Mouse (Mus musculus) hindbrain, embryonic 13.5 days (tissue): ENCODE data around the gene Gas7. TPM values are rescaled to one million over a fixed set of nuclear protein-coding genes. Genes with fewer than 3 reads are reported as not detected.

Experiments used
- ATAC-seq: fragments of 200-750 bp; cut with Nextera tagmentation; 2 replicates; pipeline ENCODE4 v1.8.0; 2017; ENCODE audit warnings: moderate TSS enrichment; ENCODE audit not compliant: low FRiP score
- H3K27ac ChIP-seq: fragments of 300-500 bp; sonication (generic); 2 replicates; pipeline ENCODE4 v1.5.1; 2015; ENCODE audit warnings: inconsistent platforms, mild to moderate bottlenecking, moderate library complexity
- H3K27me3 ChIP-seq: fragments of 300-500 bp; sonication (generic); 2 replicates; pipeline ENCODE4 v1.6.1; 2015; ENCODE audit warnings: mild to moderate bottlenecking, inconsistent platforms
- H3K36me3 ChIP-seq: fragments of 300-500 bp; sonication (generic); 2 replicates; pipeline ENCODE4 v1.6.1; 2015; ENCODE audit warnings: mild to moderate bottlenecking, inconsistent platforms
- H3K4me1 ChIP-seq: fragments of 300-500 bp; sonication (generic); replicated peaks from 2 replicates; pipeline ENCODE4 v1.6.1; 2015; ENCODE audit warnings: inconsistent platforms
- H3K4me2 ChIP-seq: fragments of 300-500 bp; sonication (generic); 2 replicates; pipeline ENCODE4 v1.6.1; 2015; ENCODE audit warnings: inconsistent platforms, mild to moderate bottlenecking, moderate library complexity
- H3K4me3 ChIP-seq: fragments of 300-500 bp; sonication (generic); 2 replicates; pipeline ENCODE4 v1.5.1; 2015; ENCODE audit warnings: mild to moderate bottlenecking, inconsistent platforms
- H3K9ac ChIP-seq: fragments of 300-500 bp; sonication (generic); 2 replicates; pipeline ENCODE4 v1.6.1; 2015; ENCODE audit warnings: mild to moderate bottlenecking, inconsistent platforms
- H3K9me3 ChIP-seq: fragments of 300-500 bp; sonication (generic); 2 replicates; pipeline ENCODE4 v1.6.1; 2016; ENCODE audit warnings: inconsistent platforms
- WGBS: fragments of 180-500 bp; shearing (Covaris S2); methylation state at CpG from one replicate; pipeline ENCODE4 v1.1.7; 2015; 5-methylcytosine and 5-hydroxymethylcytosine counted together
- polyA plus RNA-seq: library from polyadenylated mRNA; unstranded; fragments of >200 nt; fragmentation: Nextera tagmentation; extraction: Ambion mirVana; gene quantifications from 2 replicates; pipeline ENCODE4 v1.2.1, GENCODE M21; 2015

Gas7 gene
- polyA plus RNA-seq, 1 experiment from 2014 or later = 11.3 TPM

DNA sequence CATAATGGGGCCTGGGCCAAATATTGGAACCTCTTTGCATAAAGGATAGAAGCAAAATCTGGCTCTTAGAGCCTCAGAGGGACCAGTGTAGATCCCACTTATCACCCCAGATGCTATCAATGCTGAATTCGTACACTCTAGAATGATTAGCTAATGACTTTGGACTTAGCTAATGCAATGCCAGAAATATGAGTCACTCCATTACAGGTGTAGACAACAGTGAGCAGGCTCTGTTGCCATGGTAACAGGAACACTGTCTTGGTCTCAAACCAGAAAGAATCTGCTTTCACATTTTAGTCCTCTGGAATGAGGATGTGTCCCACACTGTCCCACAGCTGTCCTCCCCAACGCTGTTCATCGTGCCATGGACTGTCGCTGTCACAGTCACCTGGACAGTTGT, 94.1 kb downstream of the Gas7 start:
- no peak for ATAC-seq
- no peak overlapping the region for H3K9ac ChIP-seq
- no peak overlapping the region for H3K4me3 ChIP-seq
- no peaks in the 10 kb centered on the region for H3K36me3 ChIP-seq
- no peak overlapping the region for H3K27ac ChIP-seq
- WGBS = 93% methylated on average over 4 of the region's 4 CpGs
- no peaks in the 10 kb centered on the region for H3K9me3 ChIP-seq
- no peak overlapping the region for H3K4me2 ChIP-seq
- no peaks in the 10 kb centered on the region for H3K27me3 ChIP-seq
- H3K4me1 ChIP-seq = peaks cover 27% of the 10 kb centered on the region

DNA sequence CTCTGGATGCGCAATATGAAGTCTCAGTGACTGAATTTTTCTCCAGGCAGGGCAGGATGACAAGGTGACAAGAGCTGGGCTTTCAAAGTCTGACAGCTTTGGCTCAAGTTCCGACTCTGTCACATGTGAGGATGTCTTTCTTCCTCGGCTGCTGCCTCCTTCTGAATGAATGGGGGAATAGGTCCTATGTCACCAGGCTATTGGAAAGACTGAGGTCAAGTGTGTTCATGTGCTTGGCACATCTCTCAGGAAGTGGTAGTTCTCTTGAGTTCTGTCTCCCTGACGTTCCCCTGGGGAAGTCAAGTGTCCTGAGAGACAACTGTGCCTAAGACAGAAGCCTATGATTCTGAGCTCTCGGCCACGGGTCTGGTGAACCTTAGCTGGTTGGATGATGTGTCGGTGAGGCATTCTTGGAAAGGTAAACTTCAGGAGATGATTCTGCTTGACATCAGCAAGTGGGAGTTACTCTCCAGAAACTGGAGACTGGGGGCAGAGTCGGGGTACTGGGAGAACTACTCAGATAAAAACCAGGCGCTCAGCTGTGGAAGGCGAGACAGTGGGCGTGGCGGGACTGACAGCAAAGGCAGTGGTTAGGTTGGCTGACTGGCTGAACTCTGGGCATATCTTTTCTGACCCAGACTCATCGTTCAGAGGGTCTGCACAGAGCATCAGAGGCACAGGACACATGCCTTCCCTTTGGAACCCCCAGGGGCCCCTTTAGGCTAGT, 94.7 kb downstream of the Gas7 start:
- 78% methylated on average over 13 of the region's 13 CpGs for WGBS
- H3K9ac ChIP-seq = no peak overlapping the region
- H3K4me3 ChIP-seq = no peak overlapping the region
- H3K27ac ChIP-seq = no peak overlapping the region
- no peak overlapping the region for H3K4me2 ChIP-seq
- H3K9me3 ChIP-seq = no peaks in the 10 kb centered on the region
- H3K36me3 ChIP-seq = no peaks in the 10 kb centered on the region
- no peak for ATAC-seq
- H3K4me1 ChIP-seq = peaks cover 20% of the 10 kb centered on the region
- H3K27me3 ChIP-seq = no peaks in the 10 kb centered on the region

DNA sequence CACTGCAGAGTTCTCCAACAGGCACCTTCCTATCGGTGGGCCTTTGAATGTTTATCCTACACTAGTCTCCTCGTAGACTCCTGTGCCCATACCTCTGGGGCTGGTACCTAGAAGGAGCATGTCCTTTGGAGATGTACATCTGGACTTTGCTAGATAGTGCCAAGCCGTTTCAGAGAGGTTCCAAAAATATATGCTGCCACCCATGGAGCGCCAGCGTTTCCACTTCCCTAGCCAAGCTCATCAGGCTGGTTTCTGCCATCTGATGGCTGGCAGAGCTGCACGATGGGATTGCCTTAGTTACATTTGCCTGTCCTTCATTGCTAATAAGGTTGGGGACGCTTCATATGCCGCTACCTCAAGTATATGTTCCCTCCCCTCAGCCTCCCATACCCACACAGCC, 97.2 kb downstream of the Gas7 start:
- Histone ChIP-seq H3K9ac (no peak overlapping the region), H3K9me3 (no peaks in the 10 kb centered on the region), H3K27me3 (no peaks in the 10 kb centered on the region), H3K4me2 (no peak overlapping the region), H3K27ac (no peak overlapping the region), H3K4me1 (peaks cover 17% of the 10 kb centered on the region), H3K4me3 (no peak overlapping the region), H3K36me3 (no peaks in the 10 kb centered on the region)
- 90% methylated on average over 8 of the region's 8 CpGs for WGBS
- no peak for ATAC-seq

DNA sequence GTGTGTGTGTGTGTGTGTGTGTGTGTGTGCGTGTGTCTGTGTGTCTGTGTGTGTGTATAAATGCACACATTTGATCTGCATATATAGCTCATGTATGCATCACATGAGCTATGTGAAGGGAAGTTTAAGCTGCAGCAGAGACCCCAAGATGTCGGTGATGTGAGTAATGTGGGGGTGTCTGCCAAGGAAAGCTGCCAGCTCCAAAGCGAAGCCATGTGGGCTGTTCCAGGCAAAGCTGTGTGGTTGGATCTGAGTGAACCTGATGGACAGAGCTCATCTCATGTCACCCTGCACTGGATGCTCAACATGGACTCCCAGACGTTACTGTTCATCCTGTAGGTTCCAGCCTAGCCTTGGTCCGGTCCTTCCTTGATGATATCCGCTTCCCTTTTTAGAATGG, 99.0 kb downstream of the Gas7 start:
- Histone ChIP-seq H3K4me1 (peaks cover 25% of the 10 kb centered on the region), H3K4me3 (no peak overlapping the region), H3K9ac (no peak overlapping the region), H3K4me2 (no peak overlapping the region), H3K9me3 (no peaks in the 10 kb centered on the region), H3K36me3 (no peaks in the 10 kb centered on the region), H3K27me3 (no peaks in the 10 kb centered on the region), H3K27ac (no peak overlapping the region)
- WGBS = 93% methylated on average over 6 of the region's 6 CpGs
- no peak for ATAC-seq

DNA sequence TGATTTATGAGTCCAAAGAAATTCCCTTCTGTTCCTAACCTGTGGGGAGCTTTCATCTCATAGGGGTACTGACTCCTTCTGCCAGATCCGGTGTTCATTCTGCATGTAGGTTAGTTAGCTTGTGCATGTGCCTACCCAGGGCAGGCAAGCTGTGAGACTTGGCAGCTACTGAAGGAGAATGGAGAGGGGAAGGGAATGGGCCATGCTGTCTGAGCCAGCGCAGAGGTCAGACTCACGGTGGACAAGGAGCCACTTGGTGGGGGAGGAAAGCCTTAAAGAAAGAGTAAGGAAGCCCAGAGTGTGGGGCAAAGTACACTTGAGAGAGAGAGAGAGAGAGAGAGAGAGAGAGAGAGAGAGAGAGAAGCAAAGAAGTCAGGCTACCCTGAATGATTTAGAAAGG, 101.1 kb downstream of the Gas7 start:
- no peak overlapping the region for H3K4me3 ChIP-seq
- H3K4me1 ChIP-seq = peaks cover 20% of the 10 kb centered on the region
- no peaks in the 10 kb centered on the region for H3K27me3 ChIP-seq
- no peak overlapping the region for H3K4me2 ChIP-seq
- H3K36me3 ChIP-seq = no peaks in the 10 kb centered on the region
- 68% methylated on average over 3 of the region's 3 CpGs for WGBS
- no peak for ATAC-seq
- H3K9ac ChIP-seq = no peak overlapping the region
- no peaks in the 10 kb centered on the region for H3K9me3 ChIP-seq
- H3K27ac ChIP-seq = no peak overlapping the region

DNA sequence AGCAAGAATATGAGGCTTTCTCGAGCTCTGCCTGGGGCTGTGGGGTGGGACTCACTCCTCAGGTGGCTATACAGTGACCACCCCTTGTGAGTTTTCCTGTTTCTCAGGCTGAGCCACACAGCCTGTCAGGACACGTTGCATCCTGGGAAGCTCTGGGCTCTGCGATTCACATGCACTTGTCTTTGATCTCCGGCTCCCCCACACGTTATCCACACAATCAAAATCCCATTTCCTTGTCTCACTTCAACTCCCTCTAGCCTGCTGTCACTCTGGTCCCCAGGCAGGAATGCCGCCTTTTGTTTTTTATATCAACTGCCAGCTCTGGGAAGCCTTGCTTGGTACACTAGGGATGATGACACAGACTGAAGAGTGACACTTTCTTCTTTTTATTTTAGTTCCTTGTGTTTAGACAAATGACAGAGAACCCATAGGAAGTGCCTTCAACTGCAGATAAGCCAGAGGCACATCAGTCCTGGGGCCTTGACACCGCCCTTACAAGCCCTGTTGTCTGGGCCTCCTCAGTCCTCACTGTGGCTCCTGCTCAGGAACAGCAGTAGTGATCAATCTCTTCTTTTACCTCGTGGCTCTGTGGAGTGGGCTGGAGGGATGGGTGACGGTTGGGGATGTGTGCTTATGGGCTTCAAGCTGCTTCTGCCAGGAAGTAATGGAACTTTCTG, 103.7 kb downstream of the Gas7 start:
- Histone ChIP-seq H3K27ac (peak overlapping the region; percentile 42; the same call in 1 of the 2 replicates), H3K36me3 (no peaks in the 10 kb centered on the region), H3K9me3 (no peaks in the 10 kb centered on the region), H3K4me1 (peaks cover 26% of the 10 kb centered on the region), H3K4me2 (no peak overlapping the region), H3K4me3 (no peak overlapping the region), H3K9ac (no peak overlapping the region), H3K27me3 (no peaks in the 10 kb centered on the region)
- 13% methylated on average over 9 of the region's 9 CpGs for WGBS
- 0 out of 2 replicates have a peak, but pooled peaks have one; percentile 28 for ATAC-seq

DNA sequence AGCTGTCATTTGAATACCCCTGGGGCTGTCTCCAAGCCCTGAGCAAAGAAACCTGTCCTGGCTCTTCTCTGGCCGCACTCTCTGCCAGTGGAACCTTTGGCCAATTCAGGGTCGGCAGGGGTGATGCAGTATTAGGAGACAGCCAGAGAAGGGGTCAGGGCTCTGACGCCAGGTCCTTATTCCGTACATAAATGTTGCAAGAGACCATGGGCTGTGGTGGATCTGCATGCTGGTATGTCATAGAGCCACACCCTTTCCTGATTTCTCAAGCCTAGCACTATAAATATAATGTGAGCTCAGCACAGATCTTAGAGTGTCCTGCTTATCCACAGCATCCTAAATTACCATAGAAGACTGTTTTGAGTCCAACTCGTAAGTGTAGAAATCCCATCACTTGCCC, 104.3 kb downstream of the Gas7 start:
- no peaks in the 10 kb centered on the region for H3K9me3 ChIP-seq
- H3K27me3 ChIP-seq = no peaks in the 10 kb centered on the region
- peak overlapping the region; percentile 42; the same call in 1 of the 2 replicates for H3K27ac ChIP-seq
- no peak overlapping the region for H3K4me2 ChIP-seq
- no peak for ATAC-seq
- no peak overlapping the region for H3K9ac ChIP-seq
- WGBS = 85% methylated on average over 5 of the region's 5 CpGs
- H3K4me3 ChIP-seq = no peak overlapping the region
- no peaks in the 10 kb centered on the region for H3K36me3 ChIP-seq
- peaks cover 26% of the 10 kb centered on the region for H3K4me1 ChIP-seq

DNA sequence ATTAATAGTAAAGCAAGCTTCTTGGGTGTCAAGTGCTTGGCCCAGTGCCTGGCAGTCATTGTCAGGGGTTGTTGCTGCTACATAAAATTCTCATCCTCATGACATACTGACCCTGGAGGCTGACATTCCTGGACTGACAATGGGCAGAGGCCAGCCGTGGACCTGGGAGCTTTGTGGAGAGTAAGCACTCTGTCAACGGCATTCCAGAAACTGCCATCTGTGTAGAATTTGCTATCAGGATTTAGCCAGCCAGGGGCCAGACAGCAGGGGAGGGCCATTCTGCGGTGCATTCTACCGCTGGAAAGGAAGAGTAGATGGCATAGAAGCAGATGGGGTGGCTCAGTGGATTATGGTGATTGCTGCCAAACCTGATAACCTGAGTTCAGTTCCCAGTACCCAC, 106.4 kb downstream of the Gas7 start:
- 56% methylated on average over 4 of the region's 4 CpGs for WGBS
- Histone ChIP-seq H3K27me3 (no peaks in the 10 kb centered on the region), H3K9ac (no peak overlapping the region), H3K27ac (no peak overlapping the region), H3K4me2 (no peak overlapping the region), H3K4me1 (peaks cover 18% of the 10 kb centered on the region), H3K9me3 (no peaks in the 10 kb centered on the region), H3K4me3 (no peak overlapping the region), H3K36me3 (no peaks in the 10 kb centered on the region)
- ATAC-seq = no peak

DNA sequence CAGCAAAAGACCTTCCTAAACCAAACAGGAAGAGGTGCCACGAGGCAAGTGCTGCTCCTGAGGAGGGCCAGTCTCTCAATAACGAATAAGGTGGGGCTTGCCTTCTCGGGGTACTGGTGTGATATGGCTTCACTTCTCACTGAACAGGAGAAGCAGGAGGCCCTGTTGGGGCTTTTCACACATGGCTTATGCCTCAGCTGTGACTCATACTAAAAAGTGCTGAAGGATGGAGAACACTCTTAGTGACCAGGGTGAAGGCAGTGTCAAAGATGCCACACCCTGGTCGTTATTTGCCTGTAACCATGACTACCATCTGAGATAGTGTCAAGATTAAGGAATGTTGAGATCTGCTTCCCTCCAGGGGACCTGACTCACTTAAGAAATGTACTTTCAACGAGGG, 107.9 kb downstream of the Gas7 start:
- 67% methylated on average over 5 of the region's 5 CpGs for WGBS
- H3K4me1 ChIP-seq = peaks cover 18% of the 10 kb centered on the region
- H3K9me3 ChIP-seq = no peaks in the 10 kb centered on the region
- no peak overlapping the region for H3K9ac ChIP-seq
- no peak overlapping the region for H3K4me2 ChIP-seq
- ATAC-seq = no peak
- no peak overlapping the region for H3K4me3 ChIP-seq
- H3K27me3 ChIP-seq = no peaks in the 10 kb centered on the region
- no peak overlapping the region for H3K27ac ChIP-seq
- H3K36me3 ChIP-seq = no peaks in the 10 kb centered on the region

DNA sequence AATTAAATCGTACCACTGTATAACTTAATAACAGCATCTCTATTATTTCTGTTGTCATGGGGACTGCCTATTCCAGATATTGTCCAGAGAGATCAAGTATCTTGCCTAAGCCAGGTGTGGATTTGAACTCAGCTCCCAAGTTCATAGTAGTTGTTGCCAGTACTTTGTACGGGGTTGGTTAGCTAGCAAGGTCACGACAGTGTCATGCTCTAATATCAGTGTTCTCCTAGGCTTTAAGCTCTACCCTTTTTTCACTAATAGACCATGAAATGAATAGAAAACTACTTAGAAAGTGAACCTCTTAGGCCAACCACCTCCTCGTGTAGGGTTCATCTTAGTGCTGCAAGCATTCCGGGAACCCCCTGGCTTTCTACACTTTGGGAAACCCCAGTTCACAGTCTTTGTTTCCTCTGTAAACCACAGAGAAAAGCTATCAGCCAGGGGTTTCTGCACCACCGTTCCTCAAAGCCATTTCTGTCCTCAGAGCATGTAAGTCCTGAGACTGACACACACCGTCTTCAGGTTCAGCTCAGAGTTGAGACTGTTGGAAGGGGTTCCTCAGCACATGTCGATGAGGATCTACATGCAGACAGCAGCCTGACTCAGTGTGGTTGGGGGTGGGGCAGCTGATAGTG, 108.9 kb downstream of the Gas7 start:
- Histone ChIP-seq H3K9ac (no peak overlapping the region), H3K4me3 (no peak overlapping the region), H3K36me3 (no peaks in the 10 kb centered on the region), H3K9me3 (no peaks in the 10 kb centered on the region), H3K4me2 (no peak overlapping the region), H3K4me1 (peaks cover 9% of the 10 kb centered on the region), H3K27ac (no peak overlapping the region), H3K27me3 (no peaks in the 10 kb centered on the region)
- 87% methylated on average over 8 of the region's 8 CpGs for WGBS
- no peak for ATAC-seq

DNA sequence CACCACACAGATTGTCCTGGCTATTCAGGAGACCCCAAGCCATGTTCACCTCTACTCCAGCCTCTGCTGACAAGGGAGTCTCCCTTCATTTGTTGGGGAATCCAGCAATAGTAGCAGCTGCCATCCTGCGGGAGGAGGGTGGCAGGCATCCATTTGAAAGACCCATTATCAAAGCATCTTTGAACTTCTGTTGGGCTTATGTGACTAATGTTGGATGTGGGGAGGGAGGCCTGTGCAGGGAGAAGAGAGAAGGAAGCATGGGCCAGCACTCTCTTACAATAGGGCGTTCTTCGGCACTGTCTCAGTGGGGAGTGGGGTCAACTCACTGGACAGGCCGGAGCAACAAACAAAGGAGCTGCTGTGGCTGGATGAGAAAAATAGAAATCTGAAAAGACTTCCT, 110.3 kb downstream of the Gas7 start:
- Histone ChIP-seq H3K4me2 (no peak overlapping the region), H3K9ac (no peak overlapping the region), H3K27ac (no peak overlapping the region), H3K36me3 (no peaks in the 10 kb centered on the region), H3K9me3 (no peaks in the 10 kb centered on the region), H3K27me3 (no peaks in the 10 kb centered on the region), H3K4me1 (peaks cover 8% of the 10 kb centered on the region; the same call in 1 of the 2 replicates), H3K4me3 (no peak overlapping the region)
- 20% methylated on average over 4 of the region's 4 CpGs for WGBS
- ATAC-seq = no peak

DNA sequence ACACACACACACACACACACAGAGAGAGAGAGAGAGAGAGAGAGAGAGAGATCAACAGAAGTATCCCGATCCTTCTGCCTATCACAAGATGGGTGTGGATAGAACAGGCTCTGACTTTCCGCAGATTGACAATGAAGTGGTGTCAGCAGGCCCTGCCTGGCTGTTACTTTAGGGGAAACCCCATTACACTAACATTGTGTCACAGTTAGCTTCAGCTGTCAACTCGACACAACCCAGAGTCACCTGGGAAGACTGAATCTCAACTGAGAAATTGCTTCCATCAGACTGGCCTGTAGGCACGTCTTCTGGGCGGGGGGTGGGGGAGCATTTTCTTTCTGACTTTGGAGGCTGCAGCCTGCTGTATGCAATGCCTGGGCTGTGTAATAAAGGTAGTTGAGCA, 111.5 kb downstream of the Gas7 start:
- no peak overlapping the region for H3K4me2 ChIP-seq
- H3K9me3 ChIP-seq = no peaks in the 10 kb centered on the region
- H3K9ac ChIP-seq = no peak overlapping the region
- H3K4me1 ChIP-seq = peaks cover 18% of the 10 kb centered on the region
- no peak for ATAC-seq
- H3K27me3 ChIP-seq = no peaks in the 10 kb centered on the region
- WGBS = 82% methylated on average over 5 of the region's 5 CpGs
- no peak overlapping the region for H3K4me3 ChIP-seq
- no peak overlapping the region for H3K27ac ChIP-seq
- H3K36me3 ChIP-seq = no peaks in the 10 kb centered on the region
